Mouse (Mus musculus) G1E-ER4 (cell line): ENCODE results near the gene Sorl1. TPM values are rescaled to one million over a fixed set of nuclear protein-coding genes. Genes with fewer than 3 reads are reported as not detected.

ENCODE experiments used
- GATA1 ChIP-seq: IDR thresholded peaks from one replicate; pipeline ENCODE4 v1.8.0; 2012; ENCODE audit warnings: low read length, inconsistent platforms
- polyA plus RNA-seq: library from polyadenylated mRNA; stranded (reverse); fragments of >175 nt; gene quantifications from 2 replicates; pipeline ENCODE4 v1.2.3, GENCODE M21; 2012

The Sorl1 gene
- polyA plus RNA-seq, 1 experiment = not detected

DNA sequence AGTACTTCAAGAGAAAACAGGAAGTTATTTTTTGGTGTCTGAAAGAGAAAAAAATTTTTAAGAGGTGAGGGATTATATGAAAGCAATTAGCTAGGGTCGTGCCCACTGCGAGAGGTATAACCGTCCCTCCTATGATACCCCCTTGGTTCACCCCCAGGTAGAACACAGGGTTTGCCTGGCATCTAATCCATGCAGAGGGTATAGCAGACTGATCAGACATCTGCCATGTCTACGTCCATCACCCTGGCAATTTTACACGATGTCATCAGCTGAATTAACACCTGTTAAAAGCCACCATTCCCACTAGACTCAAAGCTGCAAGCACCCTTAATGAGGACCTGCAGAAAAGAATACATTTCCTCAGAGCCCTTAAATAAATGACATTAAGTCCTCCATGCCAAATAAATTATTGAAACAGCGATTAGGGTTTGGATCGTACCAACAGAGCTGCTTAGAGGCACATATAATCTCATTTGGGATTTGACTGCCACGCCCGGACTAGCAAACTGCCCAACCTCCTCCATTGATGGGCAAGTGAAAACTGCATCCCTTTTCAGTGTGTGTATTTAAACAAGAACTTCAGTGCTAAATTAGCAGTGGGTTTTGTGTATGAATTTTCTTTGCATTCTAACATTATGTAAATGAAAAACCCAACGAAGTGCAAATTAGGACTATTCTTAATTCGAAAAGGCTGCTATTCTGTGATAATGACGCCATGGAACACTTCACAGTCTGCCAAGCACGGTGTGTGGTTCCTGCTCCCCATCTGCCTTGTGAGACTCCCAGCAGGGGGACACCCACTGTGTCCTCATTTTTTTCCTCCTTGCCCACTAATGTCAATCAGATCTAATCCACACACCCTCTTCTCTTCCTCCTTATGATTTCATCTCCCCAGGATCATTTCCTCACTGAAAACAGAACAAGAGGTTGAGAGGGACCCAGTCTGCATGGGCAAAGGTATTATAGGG lies 7.0 kb upstream of the Sorl1 start:
- no peak for TF ChIP-seq GATA1

DNA sequence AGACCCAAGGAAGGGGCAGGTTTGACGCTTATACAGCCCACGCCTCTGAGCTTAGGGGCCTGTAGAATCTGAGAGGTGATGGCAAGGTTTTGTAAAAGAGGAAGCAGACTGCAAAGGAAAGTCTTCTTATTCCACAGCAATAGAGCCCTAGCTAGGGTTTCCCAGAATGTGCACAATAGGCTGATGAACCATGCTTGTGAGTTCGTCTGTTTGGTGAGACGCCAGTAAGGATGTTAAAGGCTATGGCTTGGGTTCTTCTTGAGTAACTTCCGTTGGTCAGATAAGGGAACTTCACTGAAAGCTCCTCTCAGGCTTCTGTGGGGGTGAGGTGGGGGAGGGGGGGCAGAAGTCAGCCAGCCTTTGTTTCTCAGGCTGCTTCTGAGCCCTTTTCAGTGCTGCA lies 3.9 kb upstream of the Sorl1 start:
- TF ChIP-seq GATA1 = no peak

DNA sequence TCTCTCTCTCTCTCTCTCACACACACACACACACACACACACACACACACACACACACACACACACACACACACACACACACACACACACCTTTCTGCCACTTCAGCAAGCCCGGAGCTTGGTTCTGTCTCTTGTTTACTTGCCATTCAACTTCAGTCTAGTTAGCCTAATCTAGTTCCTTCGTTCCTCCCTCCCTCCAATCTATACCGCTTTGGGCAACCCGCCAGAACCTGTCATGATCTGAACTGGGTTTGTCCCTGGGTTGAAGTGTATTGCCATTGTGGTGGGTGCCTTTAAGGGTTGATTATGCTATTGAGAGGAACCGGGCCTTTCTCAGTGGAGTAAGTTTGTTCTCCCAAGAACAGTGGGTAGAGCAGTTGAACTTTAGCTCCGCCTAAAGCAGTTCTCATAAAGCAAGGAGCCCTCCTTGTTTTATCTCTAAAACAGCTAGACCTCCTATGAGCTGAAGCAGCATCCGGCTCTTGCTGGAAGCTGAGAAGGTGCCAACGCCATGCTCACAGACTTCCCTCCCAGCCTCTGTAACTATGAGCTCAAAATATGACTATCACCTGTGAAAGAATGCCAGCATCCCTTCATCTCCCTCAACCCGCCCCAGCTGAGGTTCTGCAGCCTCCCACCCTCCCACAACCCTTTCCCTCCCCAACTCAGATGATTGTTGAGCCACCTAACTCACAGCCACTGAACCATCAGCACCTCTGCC lies 1.3 kb upstream of the Sorl1 start:
- TF ChIP-seq GATA1 = no peak

DNA sequence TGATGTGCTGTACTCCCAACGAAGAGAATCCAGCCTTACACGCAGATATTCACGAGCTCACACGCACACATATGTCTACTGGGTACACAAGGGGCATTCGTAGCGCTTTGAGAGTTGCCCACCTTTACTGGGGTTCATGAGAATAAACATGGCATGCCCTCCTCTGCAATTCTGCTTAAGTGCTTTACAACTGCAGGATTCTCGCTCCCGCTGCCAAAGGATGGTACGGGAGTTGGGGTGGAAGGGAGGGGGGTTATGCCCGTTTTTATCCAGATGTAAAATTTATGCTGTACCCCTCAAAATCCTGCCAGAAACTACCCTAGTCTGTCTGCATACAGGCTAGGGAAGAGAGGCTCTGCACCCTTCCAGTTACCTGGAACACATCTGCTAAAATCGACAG lies 893 bp downstream of the Sorl1 start:
- TF ChIP-seq GATA1 = no peak

DNA sequence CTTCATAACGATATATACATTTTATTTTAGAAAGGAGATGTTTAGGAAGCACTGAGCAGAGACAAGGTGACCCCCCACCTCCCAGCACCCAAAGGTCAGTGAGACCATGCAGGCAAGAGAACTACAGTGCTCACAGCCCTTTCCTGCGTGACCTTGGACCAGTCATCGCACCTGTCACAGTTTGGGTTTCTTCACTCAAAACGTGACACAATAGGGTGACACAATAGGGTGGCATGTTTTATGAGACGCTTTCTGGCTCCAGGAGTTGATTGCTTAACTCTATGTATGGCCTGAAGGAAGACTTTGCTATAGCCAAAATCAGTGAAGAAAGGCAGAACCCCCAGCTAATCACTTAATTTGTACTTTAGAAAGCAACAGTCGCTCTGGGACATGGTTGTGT lies 1.7 kb downstream of the Sorl1 start:
- no peak for TF ChIP-seq GATA1

DNA sequence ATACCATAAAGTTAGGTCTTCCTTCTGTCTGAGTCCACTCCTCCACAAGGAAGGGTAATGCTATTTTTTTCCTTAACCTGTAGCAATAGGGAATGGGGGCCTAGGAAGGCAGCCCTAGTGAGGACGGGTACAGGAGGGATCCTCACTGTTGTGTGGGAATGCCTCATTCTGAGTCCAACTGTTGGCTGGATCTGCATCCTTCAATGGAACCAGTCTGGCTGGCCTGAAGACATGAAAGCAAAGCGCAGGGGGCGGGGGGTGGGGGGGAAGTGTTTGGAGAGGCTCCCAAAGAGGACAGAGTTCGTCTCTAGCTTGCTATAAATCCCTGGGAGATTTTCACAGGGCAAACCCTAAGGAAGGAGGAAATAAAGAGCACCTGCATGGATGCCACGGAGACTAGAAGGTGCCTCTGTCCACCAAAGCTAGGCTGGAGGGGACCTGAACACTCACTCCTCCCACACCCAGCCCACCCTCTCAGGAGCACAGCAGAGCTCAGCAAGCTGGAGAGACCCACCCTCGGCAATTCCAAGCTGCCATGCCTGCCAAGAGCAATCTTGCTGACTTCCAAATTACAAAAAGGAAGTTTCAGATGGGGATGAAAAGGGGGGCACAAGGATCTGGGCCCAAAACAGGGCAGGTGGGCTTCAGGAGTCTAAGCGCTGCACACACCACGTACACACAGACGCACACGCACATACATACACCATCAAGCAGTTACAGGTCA lies 2.3 kb downstream of the Sorl1 start:
- no peak for TF ChIP-seq GATA1

DNA sequence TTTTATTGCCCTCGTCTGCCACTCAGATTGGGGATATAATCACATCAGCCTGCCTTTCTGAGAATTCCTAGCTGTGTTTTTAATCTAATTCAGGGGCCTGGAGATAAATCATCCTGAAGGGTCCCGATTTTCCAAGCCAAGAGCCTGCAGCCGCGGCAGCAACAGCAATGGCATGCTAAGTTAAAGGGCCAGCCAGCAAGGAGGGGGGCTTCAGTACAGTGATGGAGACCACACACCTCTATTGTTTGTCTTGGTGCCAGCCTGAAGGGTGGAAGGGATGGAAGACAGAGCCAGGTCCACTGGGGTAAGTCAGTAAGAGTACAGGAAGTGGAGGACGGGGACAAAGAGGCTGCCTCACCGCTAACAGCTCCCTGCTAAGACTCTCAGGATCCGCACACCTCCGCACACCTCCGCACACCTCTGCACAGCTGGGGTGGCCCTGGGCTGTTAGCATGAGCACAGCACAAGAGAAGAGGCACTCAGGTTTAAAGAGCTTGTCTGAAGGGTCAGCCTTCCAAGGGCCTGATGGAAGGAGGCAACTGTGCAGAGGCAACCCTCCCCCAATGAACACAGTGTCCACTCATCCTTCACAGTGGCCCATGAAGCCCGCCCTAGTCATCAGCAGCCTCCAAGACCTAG lies 7.6 kb downstream of the Sorl1 start:
- TF ChIP-seq GATA1 = no peak

DNA sequence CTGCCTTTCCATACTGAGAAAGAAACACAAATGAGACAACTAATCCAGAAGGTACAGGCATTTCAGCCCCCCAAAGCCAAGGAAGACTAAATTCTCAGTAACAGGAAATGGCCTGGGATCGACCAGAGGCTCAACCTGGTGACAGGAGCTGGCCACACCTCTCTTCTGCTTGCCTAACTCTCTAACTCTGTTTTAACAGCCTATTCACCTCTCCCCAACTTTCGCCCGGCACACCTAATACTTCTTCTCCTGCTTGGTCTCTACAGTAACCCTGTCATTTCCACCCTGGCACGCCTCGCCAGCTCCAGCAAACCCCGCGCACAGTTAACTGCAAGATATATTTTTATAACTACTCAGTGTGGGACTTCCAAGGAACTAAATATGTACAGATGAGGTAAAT lies 9.0 kb downstream of the Sorl1 start:
- no peak for TF ChIP-seq GATA1

DNA sequence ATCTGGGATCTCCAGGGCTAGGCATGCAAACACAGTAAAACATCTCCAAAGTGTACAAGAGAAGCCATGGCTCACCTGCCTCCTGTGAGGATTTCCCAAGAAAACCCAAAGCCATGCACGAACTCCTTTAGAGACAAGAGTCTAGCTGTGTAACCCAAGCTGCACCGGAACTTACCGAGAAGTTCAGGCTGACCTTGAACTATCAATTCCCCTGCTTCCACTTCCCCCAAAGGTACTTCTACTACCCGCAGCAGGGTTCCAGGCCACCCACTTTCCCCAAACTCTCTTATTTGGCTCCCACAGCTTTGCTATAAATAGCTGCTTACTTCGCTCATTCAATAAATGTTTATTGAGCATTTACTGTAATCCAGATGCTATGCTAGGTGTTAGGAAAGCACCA lies 10.8 kb downstream of the Sorl1 start:
- no peak for TF ChIP-seq GATA1

DNA sequence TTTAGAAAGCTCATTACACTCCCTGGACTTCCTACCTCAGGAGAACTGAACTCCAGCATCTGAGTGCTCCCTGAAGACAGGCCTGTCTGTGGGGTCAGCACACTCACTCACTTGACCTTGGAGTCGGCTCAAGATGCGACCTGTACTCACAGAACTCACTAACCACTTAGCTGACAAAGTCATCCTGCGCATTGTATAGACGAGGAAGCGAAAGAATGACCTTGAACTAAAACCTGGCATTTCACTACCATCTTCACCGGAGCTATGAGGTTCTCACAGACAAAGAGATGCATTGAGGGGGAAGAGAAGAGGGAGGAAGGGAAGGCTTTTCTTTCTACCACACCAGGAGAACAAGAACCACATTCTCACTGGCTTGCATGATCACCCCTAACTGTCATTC lies 11.4 kb downstream of the Sorl1 start:
- no peak for TF ChIP-seq GATA1

DNA sequence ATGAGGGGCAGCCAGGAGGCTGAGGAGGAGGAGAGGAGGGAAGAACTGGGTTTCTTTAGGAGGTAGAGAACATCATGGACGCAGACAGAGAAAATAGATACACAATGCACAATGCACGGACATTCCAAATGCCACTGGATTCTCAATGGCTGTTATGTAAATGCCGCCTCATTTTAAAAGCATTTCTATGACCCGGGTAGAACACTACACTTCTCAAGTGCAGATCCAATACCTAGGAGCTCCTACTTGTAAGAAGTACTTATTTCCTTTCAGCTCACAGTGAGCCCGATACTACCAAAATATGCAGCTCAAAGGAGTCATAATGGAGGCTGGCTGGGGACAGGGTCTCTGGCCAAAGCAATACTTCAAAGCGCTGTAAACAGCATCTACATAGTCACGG lies 12.8 kb downstream of the Sorl1 start:
- TF ChIP-seq GATA1 = no peak

DNA sequence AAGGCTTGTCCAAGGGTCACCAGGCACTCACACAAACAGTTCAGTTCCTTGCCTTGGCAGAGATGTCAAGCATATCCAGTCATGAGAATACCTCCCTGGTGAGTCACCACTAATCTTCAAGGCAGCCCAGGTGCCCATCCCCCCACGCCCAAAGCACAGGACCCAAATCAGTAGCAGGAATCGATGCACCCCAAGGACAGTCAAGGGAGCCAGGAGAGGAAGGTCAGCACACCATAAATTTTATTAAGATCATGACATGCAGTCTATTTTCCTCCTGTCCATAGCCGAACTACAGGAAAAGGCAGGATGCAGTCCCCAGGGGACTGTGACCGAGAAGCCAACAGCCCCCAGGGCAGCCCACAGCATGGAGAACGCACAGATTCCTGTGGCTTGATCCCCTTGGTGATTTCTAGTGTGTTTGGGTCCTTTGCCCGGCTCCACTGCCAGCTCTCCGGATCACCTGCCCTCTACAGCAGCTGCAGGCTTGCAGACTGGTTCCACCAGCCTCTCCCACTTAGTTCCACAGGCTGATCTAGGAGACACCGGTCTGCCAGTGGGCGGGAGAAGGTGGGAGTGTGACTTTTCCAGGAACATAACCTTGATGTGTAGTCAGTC lies 14.2 kb downstream of the Sorl1 start:
- TF ChIP-seq GATA1 = no peak

DNA sequence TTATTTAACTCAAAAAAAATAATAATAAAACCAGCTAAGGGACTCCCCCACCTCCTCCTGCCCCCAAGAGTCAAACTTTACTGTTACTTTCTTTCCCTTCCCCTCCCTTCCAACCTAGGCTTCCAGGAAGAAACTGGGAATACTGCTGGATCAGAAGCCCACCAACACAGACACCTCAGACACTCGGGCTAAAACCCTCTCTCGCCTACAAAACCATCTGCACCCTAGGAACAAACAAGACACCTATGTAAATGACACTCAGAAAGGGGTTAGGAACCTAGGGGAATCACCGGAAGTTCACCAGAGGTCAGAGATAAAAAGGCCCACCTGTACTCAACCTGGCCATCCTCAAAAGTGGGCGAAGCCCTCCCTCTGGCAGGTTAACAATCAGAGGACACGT lies 15.0 kb downstream of the Sorl1 start:
- no peak for TF ChIP-seq GATA1

DNA sequence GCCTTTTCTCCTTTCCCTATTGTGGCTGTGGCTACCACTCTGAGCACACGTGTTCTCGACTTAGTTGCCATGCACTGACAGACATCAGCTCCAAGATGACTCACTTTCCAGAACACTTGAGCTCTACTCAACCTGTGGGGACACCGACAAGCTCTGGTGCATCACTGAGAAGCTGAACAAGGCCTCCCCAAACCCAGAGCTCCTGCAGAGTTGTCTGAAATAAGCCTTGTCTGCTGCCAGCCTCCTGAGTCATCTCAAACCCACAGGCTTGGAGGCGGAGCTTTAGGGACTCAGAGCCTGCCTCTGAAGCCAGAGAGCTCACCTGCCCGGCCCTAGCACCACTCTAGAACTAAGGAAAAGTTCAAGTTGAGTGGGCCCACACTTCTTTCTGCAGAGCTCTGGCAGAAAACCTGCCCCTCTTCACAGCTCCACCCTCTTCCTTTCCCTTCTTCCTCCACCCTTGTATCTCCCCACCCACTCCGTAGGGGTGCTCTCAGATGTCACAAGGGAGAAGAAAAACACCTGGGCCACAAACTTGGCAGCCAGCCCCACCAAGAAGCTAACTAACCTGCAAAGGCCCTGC lies 15.6 kb downstream of the Sorl1 start:
- no peak for TF ChIP-seq GATA1

DNA sequence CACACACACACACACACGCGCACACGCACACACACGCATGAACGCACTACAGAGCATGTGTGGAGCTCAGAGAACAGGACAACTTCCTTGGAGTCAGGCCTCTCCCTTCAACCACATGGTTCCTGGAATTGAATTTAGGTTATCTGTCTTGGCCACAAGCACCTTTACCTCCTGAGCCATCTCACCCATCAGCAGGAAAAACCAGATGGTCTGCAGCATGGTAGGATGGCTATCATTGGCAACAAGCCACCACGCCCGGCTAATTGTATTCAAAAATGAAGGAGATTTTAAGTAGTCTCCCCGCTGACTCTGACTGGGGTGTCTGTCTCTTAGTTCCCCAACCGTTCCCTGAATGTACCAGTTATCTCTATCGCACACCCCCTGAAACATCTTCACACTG lies 17.0 kb downstream of the Sorl1 start:
- TF ChIP-seq GATA1 = no peak
